Mouse (Mus musculus) neural tube, embryonic 11.5 days (tissue): Measurements from ENCODE around the gene Cntnap5a. TPM values are rescaled to one million over a fixed set of nuclear protein-coding genes. Genes with fewer than 3 reads are reported as not detected.

Experiments
- ATAC-seq: fragments of 200-750 bp; cut with Nextera tagmentation; 2 replicates; pipeline ENCODE4 v1.8.0; 2017; ENCODE audit warnings: moderate number of reproducible peaks, mild to moderate bottlenecking, moderate TSS enrichment, moderate library complexity; ENCODE audit not compliant: insufficient read depth, low FRiP score, low TSS enrichment
- DNase-seq: peaks from one replicate; pipeline ENCODE4 v3.0.0-alpha.2; 2015; ENCODE audit warnings: low spot score
- H3K27ac ChIP-seq: fragments of 300-500 bp; sonication (generic); 2 replicates; pipeline ENCODE4 v1.5.1; 2014; ENCODE audit warnings: low read depth, mild to moderate bottlenecking, low read length
- H3K27me3 ChIP-seq: fragments of 300-500 bp; sonication (generic); 2 replicates; pipeline ENCODE4 v1.6.1; 2014; ENCODE audit warnings: mild to moderate bottlenecking, low read length, mixed read lengths; ENCODE audit not compliant: control insufficient read depth, insufficient read depth
- H3K36me3 ChIP-seq: fragments of 300-500 bp; sonication (generic); 2 replicates; pipeline ENCODE4 v1.6.1; 2014; ENCODE audit warnings: mild to moderate bottlenecking, low read length, moderate library complexity, mixed read lengths; ENCODE audit not compliant: control insufficient read depth, insufficient read depth
- H3K4me1 ChIP-seq: fragments of 300-500 bp; sonication (generic); 2 replicates; pipeline ENCODE4 v1.6.1; 2014; ENCODE audit warnings: low read length, mixed read lengths; ENCODE audit not compliant: control insufficient read depth, insufficient read depth
- H3K4me2 ChIP-seq: fragments of 300-500 bp; sonication (generic); 2 replicates; pipeline ENCODE4 v1.6.1; 2014; ENCODE audit warnings: low read depth, mild to moderate bottlenecking, moderate library complexity
- H3K4me3 ChIP-seq: fragments of 300-500 bp; sonication (generic); 2 replicates; pipeline ENCODE4 v1.5.1; 2014; ENCODE audit warnings: low read depth, low read length
- H3K9ac ChIP-seq: fragments of 300-500 bp; sonication (generic); 2 replicates; pipeline ENCODE4 v1.6.1; 2014; ENCODE audit warnings: mild to moderate bottlenecking, low read length
- H3K9me3 ChIP-seq: fragments of 300-500 bp; sonication (generic); 2 replicates; pipeline ENCODE4 v1.6.1; 2016; ENCODE audit warnings: low read length; ENCODE audit not compliant: control insufficient read depth
- WGBS: fragments of 180-500 bp; shearing (Covaris S2); extraction: QIAGEN DNeasy Blood & Tissue Kit; methylation state at CpG from one replicate; pipeline ENCODE4 v1.1.7; 2014; 5-methylcytosine and 5-hydroxymethylcytosine counted together
- polyA plus RNA-seq: library from polyadenylated mRNA; unstranded; fragments of >200 nt; fragmentation: Nextera tagmentation; extraction: Ambion mirVana; gene quantifications from 2 replicates; pipeline ENCODE4 v1.2.1, GENCODE M21; 2014

Gene Cntnap5a
- 0.04 and 0.08 TPM in 2 replicates for polyA plus RNA-seq

GRCm38 (mm10) chr1:115684518-115685368 is at the start of gene Cntnap5a:
TSS of gene Cntnap5a (plus strand) at chr1:115684756.
- Histone ChIP-seq H3K4me2 (peak within 1 kb of the TSS; percentile 26), H3K9ac (no peak within 1 kb of the TSS; the same call in 1 of the 2 replicates)
- DNase-seq, result peak; percentile 74

GRCm38 (mm10) chr1:115646921-115647320 is 37.6 kb upstream of the Cntnap5a start:
- ATAC-seq (no peak), DNase-seq (no peak)
- H3K27ac ChIP-seq, result no peak overlapping the region
- no peak overlapping the region for H3K4me3 ChIP-seq
- 71% methylated on average over 2 of the region's 2 CpGs for WGBS
- no peak overlapping the region for H3K4me2 ChIP-seq
- no peaks in the 10 kb centered on the region for H3K27me3 ChIP-seq
- no peaks in the 10 kb centered on the region for H3K4me1 ChIP-seq
- H3K9ac ChIP-seq, result no peak overlapping the region
- H3K9me3 ChIP-seq, result no peaks in the 10 kb centered on the region
- H3K36me3 ChIP-seq, result no peaks in the 10 kb centered on the region

More at GRCm38 (mm10) chr1:115684518-115685368, at the start of gene Cntnap5a:
- Histone ChIP-seq H3K9me3 (no peaks in the 10 kb centered on the region), H3K4me3 (peak within 1 kb of the TSS; percentile 7; the same call in 1 of the 2 replicates), H3K27me3 (no peaks in the 10 kb centered on the region), H3K27ac (no peak within 1 kb of the TSS), H3K4me1 (no peaks in the 10 kb centered on the region), H3K36me3 (no peaks in the 10 kb centered on the region)
- WGBS, result 14% methylated on average over 26 of the region's 26 CpGs
- ATAC-seq, result peak; percentile 74; the same call in 1 of the 2 replicates

- H3K27me3 ChIP-seq, result no peaks in the 10 kb centered on the region
- H3K9me3 ChIP-seq, result no peaks in the 10 kb centered on the region
- ATAC-seq, result no peak
- no peaks in the 10 kb centered on the region for H3K36me3 ChIP-seq
- 83% methylated on average over 5 of the region's 5 CpGs for WGBS
- H3K4me2 ChIP-seq, result no peak overlapping the region
- H3K27ac ChIP-seq, result no peak overlapping the region
- H3K4me3 ChIP-seq, result no peak overlapping the region
- no peak overlapping the region for H3K9ac ChIP-seq
- DNase-seq, result no peak
- H3K4me1 ChIP-seq, result no peaks in the 10 kb centered on the region
Observed at GRCm38 (mm10) chr1:115658343-115659064, 26.1 kb upstream of the Cntnap5a start.

GRCm38 (mm10) chr1:115686494-115686893 is 1.9 kb downstream of the Cntnap5a start:
- no peaks in the 10 kb centered on the region for H3K9me3 ChIP-seq
- no peak for ATAC-seq
- no peak overlapping the region for H3K9ac ChIP-seq

GRCm38 (mm10) chr1:115699798-115700197 is 15.2 kb downstream of the Cntnap5a start:
- Histone ChIP-seq H3K9ac (no peak overlapping the region), H3K9me3 (no peaks in the 10 kb centered on the region), H3K36me3 (no peaks in the 10 kb centered on the region), H3K27ac (no peak overlapping the region), H3K4me1 (no peaks in the 10 kb centered on the region), H3K4me2 (no peak overlapping the region), H3K27me3 (no peaks in the 10 kb centered on the region), H3K4me3 (no peak overlapping the region)
- ATAC-seq, result no peak
- no peak for DNase-seq
- WGBS, result 82% methylated on average over 2 of the region's 2 CpGs

More at GRCm38 (mm10) chr1:115686494-115686893, 1.9 kb downstream of the Cntnap5a start:
- Histone ChIP-seq H3K27ac (no peak overlapping the region), H3K4me1 (no peaks in the 10 kb centered on the region), H3K36me3 (no peaks in the 10 kb centered on the region), H3K4me2 (no peak overlapping the region), H3K4me3 (no peak overlapping the region), H3K27me3 (no peaks in the 10 kb centered on the region)
- DNase-seq, result no peak
- 36% methylated on average over 2 of the region's 2 CpGs for WGBS

GRCm38 (mm10) chr1:115742556-115742955 is 58.0 kb downstream of the Cntnap5a start:
- ATAC-seq, result no peak
- no peak overlapping the region for H3K4me3 ChIP-seq
- no peaks in the 10 kb centered on the region for H3K4me1 ChIP-seq
- no peak overlapping the region for H3K4me2 ChIP-seq
- no peak overlapping the region for H3K9ac ChIP-seq
- H3K27ac ChIP-seq, result no peak overlapping the region
- WGBS, result 79% methylated on average over 5 of the region's 5 CpGs
- no peak for DNase-seq
- H3K27me3 ChIP-seq, result no peaks in the 10 kb centered on the region
- no peaks in the 10 kb centered on the region for H3K36me3 ChIP-seq
- no peaks in the 10 kb centered on the region for H3K9me3 ChIP-seq

- H3K9me3 ChIP-seq, result no peaks in the 10 kb centered on the region
- no peak overlapping the region for H3K4me2 ChIP-seq
- no peak for DNase-seq
- no peaks in the 10 kb centered on the region for H3K4me1 ChIP-seq
- H3K9ac ChIP-seq, result no peak overlapping the region
- ATAC-seq, result no peak
- H3K4me3 ChIP-seq, result no peak overlapping the region
- H3K27ac ChIP-seq, result no peak overlapping the region
- no peaks in the 10 kb centered on the region for H3K27me3 ChIP-seq
- H3K36me3 ChIP-seq, result no peaks in the 10 kb centered on the region
Observed at GRCm38 (mm10) chr1:115745569-115745968, 61.0 kb downstream of the Cntnap5a start.

GRCm38 (mm10) chr1:115784737-115785136 is 100.2 kb downstream of the Cntnap5a start:
- H3K27ac ChIP-seq, result no peak overlapping the region
- H3K9me3 ChIP-seq, result no peaks in the 10 kb centered on the region
- no peaks in the 10 kb centered on the region for H3K27me3 ChIP-seq
- DNase-seq, result peak; percentile 10
- H3K36me3 ChIP-seq, result no peaks in the 10 kb centered on the region
- 62% methylated on average over 5 of the region's 5 CpGs for WGBS
- H3K9ac ChIP-seq, result no peak overlapping the region
- no peak overlapping the region for H3K4me2 ChIP-seq
- no peak for ATAC-seq
- no peaks in the 10 kb centered on the region for H3K4me1 ChIP-seq
- H3K4me3 ChIP-seq, result no peak overlapping the region
